Mouse (Mus musculus) layer of hippocampus, adult 6 months (tissue): Measurements from ENCODE around the gene Mapk1ip1. TPM values are rescaled to one million over a fixed set of nuclear protein-coding genes. Genes with fewer than 3 reads are reported as not detected.

Experiments used
- long read RNA-seq, 2 experiments: library from polyadenylated mRNA; unstranded; transcript quantifications; one replicate each; pipeline ENCODE4 v2.0.0; 2019 to 2020
- polyA plus RNA-seq: library from polyadenylated mRNA; unstranded; fragments of <200 nt; fragmentation: Nextera tagmentation; gene quantifications from 2 replicates; pipeline ENCODE4 v1.2.3, GENCODE M21; 2021

The Mapk1ip1 gene
- 35.5 and 39.3 TPM in 2 replicates for polyA plus RNA-seq
- long read RNA-seq, experiment 1, transcript Mapk1ip1-202 (2 exons, 1,350 nt): minor isoform, 9 of 49 reads
- long read RNA-seq, experiment 1, transcript Mapk1ip1-201 (2 exons, 1,502 nt): major isoform, 31 of 49 reads
- long read RNA-seq, experiment 1, partial matches to known transcripts: 0 of 49 reads
- long read RNA-seq, experiment 1, other reads (novel, unspliced or antisense): 9 of 49 reads
- long read RNA-seq, experiment 2, transcript Mapk1ip1-203 (3 exons, 1,883 nt): minor isoform, 8 of 141 reads
- long read RNA-seq, experiment 2, transcript Mapk1ip1-202 (2 exons, 1,350 nt): minor isoform, 11 of 141 reads
- long read RNA-seq, experiment 2, transcript Mapk1ip1-201 (2 exons, 1,502 nt): major isoform, 112 of 141 reads
- long read RNA-seq, experiment 2, partial matches to known transcripts: 0 of 141 reads
- long read RNA-seq, experiment 2, other reads (novel, unspliced or antisense): 10 of 141 reads

DNA sequence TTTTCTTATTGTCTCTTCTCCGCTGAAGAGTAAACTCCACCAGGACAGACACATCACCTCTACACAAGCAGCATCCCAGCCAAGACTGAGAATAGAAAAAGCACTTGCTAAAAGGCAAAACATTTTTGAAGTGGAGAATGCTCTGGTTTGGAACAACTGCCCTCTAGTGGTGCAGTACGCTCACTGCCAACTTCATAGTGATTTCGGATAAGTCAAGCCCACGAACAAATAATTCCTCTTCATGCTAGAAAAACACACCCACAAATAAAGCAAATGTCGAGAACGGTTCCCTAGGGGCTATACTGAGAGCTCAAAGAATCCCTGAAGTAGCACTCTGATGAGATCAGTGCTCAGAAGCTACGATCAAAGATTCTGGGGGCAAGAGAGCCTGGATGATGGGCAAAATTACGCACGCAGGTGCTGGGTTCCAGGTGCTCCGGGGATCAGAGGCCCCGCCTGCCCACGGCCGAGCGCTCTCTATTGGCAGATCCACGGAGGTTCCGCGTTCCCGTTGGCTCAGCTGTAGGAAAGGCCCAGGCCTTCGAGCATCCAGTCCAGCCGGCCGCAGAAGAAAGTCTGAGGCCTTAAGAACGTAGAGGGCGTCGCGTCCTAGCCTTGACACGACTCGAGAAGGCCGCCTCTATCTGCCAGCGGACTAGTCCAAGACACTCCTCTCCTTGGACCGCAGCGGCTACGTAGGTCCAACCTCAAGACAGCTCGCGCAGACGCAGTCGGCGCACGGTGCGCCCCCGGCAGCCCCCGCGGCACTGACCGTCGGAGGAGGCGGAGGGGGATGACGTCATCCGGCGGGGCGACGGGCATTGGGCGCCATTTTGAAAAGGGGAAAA lies at the start of gene Mapk1ip1, which contains the start of gene Ppp2r2d:
Gene Mapk1ip1 (minus strand): TSS at position 730 of the 848 bp plus-strand sequence.
Gene Ppp2r2d (plus strand): TSS at position 536 of the 848 bp plus-strand sequence.

Other genes with a start within 250 kb of the Mapk1ip1 start
- gene Ppp2r2d, start 194 bp downstream of the Mapk1ip1 start, polyA plus RNA-seq: 17.5 and 19.4 TPM in 2 replicates
- gene Bnip3, start 63.2 kb upstream of the Mapk1ip1 start, polyA plus RNA-seq: 169 and 181 TPM in 2 replicates
- 5.1 and 6.3 TPM in 2 replicates for gene Jakmip3, start 94.5 kb upstream of the Mapk1ip1 start, polyA plus RNA-seq
- gene Dpysl4, start 239.7 kb upstream of the Mapk1ip1 start, polyA plus RNA-seq: 8.6 and 13.6 TPM in 2 replicates